Mouse (Mus musculus) bone marrow, adult 2 months (tissue): ENCODE results near the gene Fam126b.

Source experiments
- CTCF ChIP-seq: fragments of 200-500 bp; IDR thresholded peaks from 2 replicates; pipeline ENCODE4 v1.5.1; 2011; ENCODE audit warnings: low read length, control low read depth; ENCODE audit not compliant: control insufficient read depth, insufficient read depth
- POLR2A ChIP-seq: fragments of 200-500 bp; IDR thresholded peaks from 2 replicates; pipeline ENCODE4 v1.6.1; 2011; ENCODE audit warnings: low read depth, mild to moderate bottlenecking, control low read depth, low read length, borderline replicate concordance; ENCODE audit not compliant: control insufficient read depth

- TF ChIP-seq CTCF (no peak), POLR2A (no peak)
These were observed 35.1 kb upstream of the Fam126b start for GRCm38 (mm10) chr1:58621251-58621650.
